Mouse (Mus musculus): ENCODE measurements around the gene Tmc7. TPM values are rescaled to one million over a fixed set of nuclear protein-coding genes. Genes with fewer than 3 reads are reported as not detected.
A peak's percentile ranks its signal among the peaks of the same experiment; 100 is the strongest.

The Tmc7 gene
- polyA plus RNA-seq, 1 experiment from 2014 or later = 7.5 TPM

DNA sequence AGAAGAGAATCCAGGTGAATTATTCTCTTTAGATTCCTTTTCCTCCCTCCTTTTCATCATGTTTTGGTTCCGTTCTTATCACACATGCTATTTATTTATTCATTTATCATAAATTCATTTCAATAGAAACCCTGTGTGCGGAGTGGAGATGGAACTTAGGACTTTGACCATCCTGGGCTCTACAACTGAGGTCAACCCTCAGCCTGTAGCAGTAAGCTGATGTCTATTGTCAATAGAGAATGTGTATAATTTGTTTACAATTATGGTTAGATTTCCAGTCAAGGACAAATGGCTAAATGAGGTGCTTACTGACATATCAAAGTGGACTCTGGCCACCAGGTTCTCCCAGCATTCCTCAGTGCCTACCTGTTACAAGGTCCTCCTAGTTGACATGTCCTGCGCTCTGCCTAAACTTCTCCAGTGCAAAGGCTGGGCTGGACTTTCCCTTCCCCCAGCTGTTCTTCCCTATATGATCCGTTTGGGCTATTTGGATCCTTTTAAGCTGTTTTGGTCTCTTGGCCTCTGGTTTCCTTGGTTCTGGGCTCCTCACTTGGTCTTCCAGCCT, 26.7 kb upstream of the Tmc7 start:
- ATAC-seq (ENCODE audit: low FRiP score) = no peak
- 87% methylated on average over 4 of the region's 4 CpGs for WGBS

DNA sequence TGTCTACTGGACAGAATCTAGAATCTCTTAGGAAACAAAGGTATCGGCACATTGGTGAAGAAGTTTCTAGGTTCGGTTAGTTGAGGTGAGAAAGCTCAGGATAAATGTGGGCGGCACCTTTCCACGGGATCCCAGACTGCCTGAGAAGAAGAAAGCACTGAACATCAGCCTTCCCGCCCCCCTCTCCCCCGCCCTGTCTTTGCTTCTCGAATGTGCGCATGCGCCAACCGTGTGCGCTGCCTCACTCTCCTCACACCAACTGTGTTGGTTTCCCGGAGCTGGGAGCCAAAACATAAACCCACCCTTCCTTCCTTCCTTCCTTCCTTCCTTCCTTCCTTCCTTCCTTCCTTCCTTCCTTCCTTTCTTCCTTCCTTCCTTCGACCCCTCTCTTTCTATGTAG, 26.2 kb upstream of the Tmc7 start:
- H3K27me3 ChIP-seq (ENCODE audit: control insufficient read depth, insufficient read depth, low read length) = no peaks in the 10 kb centered on the region
- H3K27ac ChIP-seq = no peak overlapping the region
- no peak overlapping the region for H3K4me3 ChIP-seq (replicated peaks; ENCODE audit: low read length)
- peaks cover 6% of the 10 kb centered on the region; the same call in 1 of the 2 replicates for H3K9me3 ChIP-seq (ENCODE audit: control insufficient read depth, low read length)
- no peaks in the 10 kb centered on the region for H3K36me3 ChIP-seq (replicated peaks; ENCODE audit: control insufficient read depth, insufficient read depth)
- 88% methylated on average over 13 of the region's 13 CpGs for WGBS
- no peak for DNase-seq (ENCODE audit: low spot score)
- no peak overlapping the region for H3K4me2 ChIP-seq (replicated peaks)
- no peak for ATAC-seq (ENCODE audit: low FRiP score)
- no peaks in the 10 kb centered on the region for H3K4me1 ChIP-seq (replicated peaks; ENCODE audit: control insufficient read depth, insufficient read depth, low read length)
- H3K9ac ChIP-seq = no peak overlapping the region

More for the DNA sequence above, 26.7 kb upstream of the Tmc7 start:
- Histone ChIP-seq H3K36me3 (replicated peaks; ENCODE audit: control insufficient read depth, insufficient read depth) (no peaks in the 10 kb centered on the region), H3K27me3 (ENCODE audit: control insufficient read depth, insufficient read depth, low read length) (no peaks in the 10 kb centered on the region), H3K9me3 (ENCODE audit: control insufficient read depth, low read length) (peaks cover 5% of the 10 kb centered on the region; the same call in 1 of the 2 replicates), H3K4me2 (replicated peaks) (no peak overlapping the region), H3K9ac (no peak overlapping the region), H3K27ac (no peak overlapping the region), H3K4me1 (replicated peaks; ENCODE audit: control insufficient read depth, insufficient read depth, low read length) (no peaks in the 10 kb centered on the region), H3K4me3 (replicated peaks; ENCODE audit: low read length) (no peak overlapping the region)
- DNase-seq (ENCODE audit: low spot score) = no peak

DNA sequence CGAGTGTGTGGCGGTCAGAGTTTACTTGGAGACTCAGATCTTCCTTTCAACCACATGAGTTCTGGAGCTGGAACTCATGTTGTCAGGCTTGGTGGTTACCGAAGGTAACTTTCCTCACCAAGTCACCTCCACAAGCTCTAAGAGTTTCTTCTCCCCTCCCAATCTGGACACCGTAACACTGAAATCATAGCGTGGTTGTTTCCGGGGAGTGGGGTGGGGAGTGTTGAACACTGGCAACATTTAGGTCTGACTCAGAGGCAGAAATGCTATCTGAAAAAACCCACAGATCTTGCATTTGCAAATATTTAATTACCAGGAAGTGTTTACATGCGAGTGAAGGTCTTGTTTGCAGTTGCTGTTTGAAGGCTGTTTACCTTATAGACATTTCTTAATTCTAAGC, 25.3 kb upstream of the Tmc7 start:
- H3K36me3 ChIP-seq (replicated peaks; ENCODE audit: control insufficient read depth, insufficient read depth) = no peaks in the 10 kb centered on the region
- peaks cover 6% of the 10 kb centered on the region; the same call in 1 of the 2 replicates for H3K9me3 ChIP-seq (ENCODE audit: control insufficient read depth, low read length)
- ATAC-seq (ENCODE audit: low FRiP score) = no peak
- no peak for DNase-seq (ENCODE audit: low spot score)
- H3K4me3 ChIP-seq (replicated peaks; ENCODE audit: low read length) = no peak overlapping the region
- H3K27ac ChIP-seq = no peak overlapping the region
- no peak overlapping the region for H3K4me2 ChIP-seq (replicated peaks)
- 93% methylated on average over 7 of the region's 7 CpGs for WGBS
- no peaks in the 10 kb centered on the region for H3K27me3 ChIP-seq (ENCODE audit: control insufficient read depth, insufficient read depth, low read length)
- no peak overlapping the region for H3K9ac ChIP-seq
- H3K4me1 ChIP-seq (replicated peaks; ENCODE audit: control insufficient read depth, insufficient read depth, low read length) = no peaks in the 10 kb centered on the region

DNA sequence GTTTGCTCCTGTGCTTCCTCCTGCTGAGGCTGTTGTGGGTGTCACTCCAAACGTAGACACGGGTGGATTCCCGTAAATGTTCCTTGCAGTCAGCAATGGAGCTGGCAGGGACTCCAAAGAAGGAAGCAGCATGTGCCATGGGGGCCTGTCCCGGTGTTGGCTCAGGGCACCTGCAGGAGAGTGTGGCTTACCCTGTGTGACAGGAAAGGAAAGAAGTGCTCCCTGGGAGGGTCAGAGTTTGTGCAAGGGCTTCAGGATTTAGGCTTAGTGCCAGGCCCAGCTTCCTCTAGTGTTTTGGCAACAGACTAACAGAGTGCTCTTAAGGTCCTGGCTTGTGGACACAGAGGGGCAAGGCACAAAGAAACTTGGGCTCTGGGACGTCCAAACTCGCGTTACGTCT, 20.3 kb upstream of the Tmc7 start:
- H3K36me3 ChIP-seq (replicated peaks; ENCODE audit: control insufficient read depth, insufficient read depth) = no peaks in the 10 kb centered on the region
- H3K9me3 ChIP-seq (ENCODE audit: control insufficient read depth, low read length) = peaks cover 6% of the 10 kb centered on the region; the same call in 1 of the 2 replicates
- H3K9ac ChIP-seq = no peak overlapping the region
- WGBS = 81% methylated on average over 8 of the region's 8 CpGs
- ATAC-seq (ENCODE audit: low FRiP score) (no peak), DNase-seq (ENCODE audit: low spot score) (no peak)
- no peak overlapping the region for H3K4me3 ChIP-seq (replicated peaks; ENCODE audit: low read length)
- no peaks in the 10 kb centered on the region for H3K4me1 ChIP-seq (replicated peaks; ENCODE audit: control insufficient read depth, insufficient read depth, low read length)
- no peaks in the 10 kb centered on the region for H3K27me3 ChIP-seq (ENCODE audit: control insufficient read depth, insufficient read depth, low read length)
- no peak overlapping the region for H3K4me2 ChIP-seq (replicated peaks)
- H3K27ac ChIP-seq = no peak overlapping the region

DNA sequence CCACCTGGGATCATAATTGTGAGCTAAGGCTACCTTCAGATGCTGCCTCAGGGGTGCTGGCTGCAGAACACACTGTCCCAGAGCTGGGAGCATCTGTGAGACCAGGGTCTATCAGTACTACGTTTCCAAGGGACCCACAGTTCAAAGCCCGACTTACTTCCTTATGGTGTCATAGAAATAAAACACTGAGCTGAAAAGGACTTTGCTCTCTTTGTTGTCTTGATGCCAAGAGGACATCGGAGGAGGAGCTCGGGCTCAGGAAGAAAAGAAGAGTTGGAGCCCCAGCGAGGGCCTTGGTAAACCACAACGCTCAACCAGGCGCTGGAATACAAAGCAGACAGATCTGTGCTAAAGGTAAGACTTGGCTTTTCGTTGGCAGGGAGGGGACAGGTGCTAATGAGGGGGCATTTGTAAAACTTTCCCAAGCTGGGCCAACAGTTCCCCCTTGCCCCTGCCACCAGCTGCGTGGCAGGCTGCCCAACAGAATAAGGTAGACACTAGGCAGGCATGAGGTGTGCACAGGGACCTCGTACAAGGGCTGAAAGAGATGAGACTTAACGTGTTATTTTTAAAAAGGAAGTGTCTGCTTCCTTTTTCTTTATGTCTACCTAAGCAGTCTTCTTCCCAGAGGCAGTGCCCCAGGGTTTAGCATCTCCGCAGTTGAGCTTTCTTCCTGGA, 15.6 kb upstream of the Tmc7 start:
- Histone ChIP-seq H3K4me3 (replicated peaks; ENCODE audit: low read length) (no peak overlapping the region), H3K9ac (no peak overlapping the region), H3K4me1 (replicated peaks; ENCODE audit: control insufficient read depth, insufficient read depth, low read length) (0 out of 2 replicates have a peak, but pooled peaks cover 4% of the 10 kb centered on the region), H3K27me3 (ENCODE audit: control insufficient read depth, insufficient read depth, low read length) (peaks cover 24% of the 10 kb centered on the region), H3K9me3 (ENCODE audit: control insufficient read depth, low read length) (no peaks in the 10 kb centered on the region), H3K27ac (no peak overlapping the region), H3K4me2 (replicated peaks) (no peak overlapping the region), H3K36me3 (replicated peaks; ENCODE audit: control insufficient read depth, insufficient read depth) (no peaks in the 10 kb centered on the region)
- ATAC-seq (ENCODE audit: low FRiP score) (no peak), DNase-seq (ENCODE audit: low spot score) (no peak)
- 63% methylated on average over 12 of the region's 12 CpGs for WGBS

DNA sequence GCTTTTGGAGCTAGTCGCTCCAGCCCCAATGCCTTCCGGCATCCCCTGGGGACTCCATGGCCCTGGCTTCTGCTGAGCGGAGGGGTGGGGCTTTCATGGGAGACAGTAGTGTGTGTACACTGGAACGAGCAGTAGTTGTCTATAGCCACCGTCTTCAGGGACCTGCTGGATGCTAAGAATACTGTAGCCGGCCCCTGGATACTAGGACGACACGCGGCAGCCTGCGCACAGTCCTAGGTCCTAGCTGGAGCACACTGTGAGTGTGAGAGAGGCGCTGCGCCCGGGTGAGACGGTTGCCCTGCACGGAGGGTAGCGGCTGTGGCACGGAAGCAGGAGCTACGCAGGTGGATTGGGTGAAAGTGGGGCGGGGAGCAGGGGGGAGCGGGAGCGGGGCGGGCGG, 12.7 kb upstream of the Tmc7 start, which contains the start of gene Tmc5:
Tmc5 (plus strand) TSS at position 97 of the 400 bp plus-strand sequence.
- Histone ChIP-seq H3K9ac (peak within 1 kb of the TSS; percentile 40; the same call in 1 of the 2 replicates), H3K36me3 (replicated peaks; ENCODE audit: control insufficient read depth, insufficient read depth) (no peaks in the 10 kb centered on the region), H3K27ac (no peak within 1 kb of the TSS), H3K4me3 (replicated peaks; ENCODE audit: low read length) (peak within 1 kb of the TSS; percentile 26), H3K4me1 (replicated peaks; ENCODE audit: control insufficient read depth, insufficient read depth, low read length) (peaks cover 31% of the 10 kb centered on the region), H3K9me3 (ENCODE audit: control insufficient read depth, low read length) (no peaks in the 10 kb centered on the region), H3K27me3 (ENCODE audit: control insufficient read depth, insufficient read depth, low read length) (peaks cover 24% of the 10 kb centered on the region), H3K4me2 (replicated peaks) (peak within 1 kb of the TSS; percentile 49)
- 3% methylated on average over 23 of the region's 23 CpGs for WGBS
- ATAC-seq (ENCODE audit: low FRiP score) = no peak
- no peak for DNase-seq (ENCODE audit: low spot score)

DNA sequence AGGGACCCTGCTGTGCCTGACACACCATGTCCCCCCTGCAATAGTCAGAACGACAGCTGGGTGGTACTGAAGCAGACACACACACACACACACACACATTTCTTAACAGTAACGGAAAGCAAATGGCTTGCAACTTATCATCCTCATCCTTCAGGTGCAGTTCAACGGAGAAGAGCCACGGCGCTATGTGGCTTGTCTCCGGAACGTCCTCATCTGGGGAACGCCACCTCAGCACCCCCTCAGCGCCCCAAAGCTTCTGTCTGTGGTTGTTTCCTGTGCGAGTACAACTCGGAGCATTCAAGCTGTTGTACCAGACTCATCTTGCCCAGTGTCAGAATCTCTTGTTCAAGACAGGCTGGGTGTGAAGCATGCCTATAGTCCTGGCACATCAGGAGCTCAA, 11.7 kb upstream of the Tmc7 start:
- Histone ChIP-seq H3K4me2 (replicated peaks) (no peak overlapping the region), H3K27me3 (ENCODE audit: control insufficient read depth, insufficient read depth, low read length) (peaks cover 24% of the 10 kb centered on the region), H3K4me1 (replicated peaks; ENCODE audit: control insufficient read depth, insufficient read depth, low read length) (peaks cover 36% of the 10 kb centered on the region), H3K9ac (no peak overlapping the region), H3K9me3 (ENCODE audit: control insufficient read depth, low read length) (no peaks in the 10 kb centered on the region), H3K4me3 (replicated peaks; ENCODE audit: low read length) (no peak overlapping the region), H3K36me3 (replicated peaks; ENCODE audit: control insufficient read depth, insufficient read depth) (no peaks in the 10 kb centered on the region), H3K27ac (no peak overlapping the region)
- DNase-seq (ENCODE audit: low spot score) (no peak), ATAC-seq (ENCODE audit: low FRiP score) (no peak)
- WGBS = 74% methylated on average over 11 of the region's 11 CpGs

DNA sequence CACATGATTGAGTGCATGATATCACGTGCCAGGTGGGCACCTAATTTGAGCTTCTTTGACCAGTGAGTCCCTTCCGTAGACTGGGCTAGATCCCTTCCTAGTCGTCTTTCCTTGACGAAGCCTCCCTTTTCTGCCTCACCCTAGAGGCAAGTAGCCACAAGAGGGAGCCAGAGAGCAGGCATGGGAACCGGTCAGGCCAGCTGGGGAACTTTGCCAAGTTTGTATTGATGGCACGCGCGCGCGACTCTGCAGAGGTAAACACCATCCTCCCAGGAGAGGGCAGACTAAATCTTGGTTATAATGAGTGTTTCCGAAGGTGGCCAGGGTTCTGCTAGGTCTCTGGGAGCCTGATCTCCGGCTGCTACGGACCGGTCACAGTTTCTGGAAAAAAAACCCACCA, 10.7 kb upstream of the Tmc7 start:
- 2% methylated on average over 14 of the region's 14 CpGs for WGBS
- Histone ChIP-seq H3K4me3 (replicated peaks; ENCODE audit: low read length) (no peak overlapping the region), H3K4me1 (replicated peaks; ENCODE audit: control insufficient read depth, insufficient read depth, low read length) (peaks cover 36% of the 10 kb centered on the region), H3K9ac (no peak overlapping the region), H3K4me2 (replicated peaks) (peak overlapping the region; percentile 37), H3K9me3 (ENCODE audit: control insufficient read depth, low read length) (no peaks in the 10 kb centered on the region), H3K27me3 (ENCODE audit: control insufficient read depth, insufficient read depth, low read length) (peaks cover 24% of the 10 kb centered on the region), H3K36me3 (replicated peaks; ENCODE audit: control insufficient read depth, insufficient read depth) (no peaks in the 10 kb centered on the region), H3K27ac (no peak overlapping the region)
- DNase-seq (ENCODE audit: low spot score) (peak; percentile 97), ATAC-seq (ENCODE audit: low FRiP score) (no peak)

DNA sequence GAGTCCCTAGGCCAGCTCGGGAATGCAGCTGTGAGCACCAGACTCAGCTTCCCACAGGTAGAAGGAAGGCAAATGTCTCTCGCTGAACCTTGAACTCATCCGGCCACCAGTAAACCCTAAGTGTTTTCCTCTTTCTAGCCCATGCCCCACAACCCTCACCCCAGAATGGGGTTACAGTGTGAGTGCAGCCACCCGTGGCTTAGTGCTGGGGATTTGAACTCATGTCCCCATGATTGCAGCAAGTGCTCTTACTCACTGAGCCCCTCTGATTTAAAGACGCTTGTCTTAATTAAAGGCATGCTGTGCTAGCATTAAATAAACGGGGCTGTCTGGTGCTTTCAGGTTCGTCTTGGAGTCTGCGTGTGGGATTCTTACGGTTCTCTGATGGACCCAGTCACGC, 10.1 kb upstream of the Tmc7 start:
- H3K4me1 ChIP-seq (replicated peaks; ENCODE audit: control insufficient read depth, insufficient read depth, low read length) = peaks cover 36% of the 10 kb centered on the region
- no peaks in the 10 kb centered on the region for H3K9me3 ChIP-seq (ENCODE audit: control insufficient read depth, low read length)
- ATAC-seq (ENCODE audit: low FRiP score) = no peak
- H3K27ac ChIP-seq = peak overlapping the region; percentile 69
- H3K4me2 ChIP-seq (replicated peaks) = peak overlapping the region; percentile 37
- no peak overlapping the region for H3K4me3 ChIP-seq (replicated peaks; ENCODE audit: low read length)
- no peaks in the 10 kb centered on the region for H3K36me3 ChIP-seq (replicated peaks; ENCODE audit: control insufficient read depth, insufficient read depth)
- whole genome bisulfite sequencing = 32% methylated on average over 10 of the region's 10 CpGs
- no peak overlapping the region for H3K9ac ChIP-seq
- no peak for DNase-seq (ENCODE audit: low spot score)
- H3K27me3 ChIP-seq (ENCODE audit: control insufficient read depth, insufficient read depth, low read length) = peaks cover 24% of the 10 kb centered on the region
